Mouse (Mus musculus) frontal cortex, postnatal 14 days (tissue): ENCODE measurements at regions not wholly inside any gene's neighbourhood (a gene's known extent, or its start where the extent isn't known, plus 50 kb on each side); places are given as distances from the start of the nearest gene placed in this dataset.

Experiments used
- DNase-seq, 2 experiments: peaks; one replicate each; pipeline ENCODE4 v3.0.0; 2022; ENCODE audit warnings: low spot score in 2 of 2

- no peak for DNase-seq
Observed at GRCm38 (mm10) chr8:25463532-25463931, 639.4 kb upstream of the Adam5 start.

GRCm38 (mm10) chr8:25462492-25462891, 638.3 kb upstream of the Adam5 start:
- no peak for DNase-seq

GRCm38 (mm10) chr8:25455644-25456043, 631.5 kb upstream of the Adam5 start:
- no peak for DNase-seq

GRCm38 (mm10) chr8:25454972-25455371, 630.8 kb upstream of the Adam5 start:
- no peak for DNase-seq

- no peak for DNase-seq
Observed at GRCm38 (mm10) chr8:25453826-25454225, 629.7 kb upstream of the Adam5 start.

- no peak for DNase-seq
Observed at GRCm38 (mm10) chr8:25450544-25450943, 626.4 kb upstream of the Adam5 start.

- no peak for DNase-seq
Observed at GRCm38 (mm10) chr8:25449590-25449989, 625.4 kb upstream of the Adam5 start.

- DNase-seq = no peak
Observed at GRCm38 (mm10) chr8:25447900-25448299, 623.7 kb upstream of the Adam5 start.

GRCm38 (mm10) chr8:25445968-25446367, 621.8 kb upstream of the Adam5 start:
- DNase-seq = no peak

GRCm38 (mm10) chr8:25445054-25445453, 620.9 kb upstream of the Adam5 start:
- DNase-seq = no peak

GRCm38 (mm10) chr8:25443552-25443951, 619.4 kb upstream of the Adam5 start:
- DNase-seq = no peak

- no peak for DNase-seq
Observed at GRCm38 (mm10) chr8:25441057-25441441, 616.9 kb upstream of the Adam5 start.

GRCm38 (mm10) chr8:25440391-25441056, 616.4 kb upstream of the Adam5 start:
- no peak for DNase-seq

GRCm38 (mm10) chr8:25439971-25440370, 615.8 kb upstream of the Adam5 start:
- DNase-seq = no peak

GRCm38 (mm10) chr8:25438021-25438620, 614.0 kb upstream of the Adam5 start:
- DNase-seq = no peak

- no peak for DNase-seq
Observed at GRCm38 (mm10) chr8:25437178-25437577, 613.0 kb upstream of the Adam5 start.

- no peak for DNase-seq
Observed at GRCm38 (mm10) chr8:25430552-25430951, 606.4 kb upstream of the Adam5 start.

GRCm38 (mm10) chr8:25429846-25430482, 605.8 kb upstream of the Adam5 start:
- no peak for DNase-seq

GRCm38 (mm10) chr8:25428761-25429160, 604.6 kb upstream of the Adam5 start:
- DNase-seq = no peak

- no peak for DNase-seq
Observed at GRCm38 (mm10) chr8:25426207-25426606, 602.0 kb upstream of the Adam5 start.

- no peak for DNase-seq
Observed at GRCm38 (mm10) chr8:25421478-25421877, 597.3 kb upstream of the Adam5 start.

GRCm38 (mm10) chr8:25410536-25410935, 586.4 kb upstream of the Adam5 start:
- no peak for DNase-seq

- no peak for DNase-seq
Observed at GRCm38 (mm10) chr8:25407862-25408261, 583.7 kb upstream of the Adam5 start.
